Mouse (Mus musculus) stomach, postnatal 0 days (tissue): ENCODE data around the gene Mei4. TPM values are rescaled to one million over a fixed set of nuclear protein-coding genes. Genes with fewer than 3 reads are reported as not detected.

Source experiments
- ATAC-seq: fragments of 200-750 bp; cut with Nextera tagmentation; 2 replicates; pipeline ENCODE4 v1.8.0; 2017; ENCODE audit not compliant: low FRiP score, low TSS enrichment
- DNase-seq: peaks from one replicate; pipeline ENCODE4 v3.0.0-alpha.2; 2016; ENCODE audit warnings: low spot score
- H3K27ac ChIP-seq: fragments of 300-500 bp; sonication (generic); replicated peaks from 2 replicates; pipeline ENCODE4 v1.5.1; 2014; ENCODE audit warnings: mild to moderate bottlenecking, control low read depth
- H3K27me3 ChIP-seq: fragments of 300-500 bp; sonication (generic); 2 replicates; pipeline ENCODE4 v1.6.1; 2014; ENCODE audit warnings: low read length; ENCODE audit not compliant: control insufficient read depth, insufficient read depth
- H3K36me3 ChIP-seq: fragments of 300-500 bp; sonication (generic); 2 replicates; pipeline ENCODE4 v1.6.1; 2014; ENCODE audit warnings: low read length, mixed read lengths; ENCODE audit not compliant: control insufficient read depth, insufficient read depth
- H3K4me1 ChIP-seq: fragments of 300-500 bp; sonication (generic); replicated peaks from 2 replicates; pipeline ENCODE4 v1.6.1; 2014; ENCODE audit warnings: antibody characterized with exemption; ENCODE audit not compliant: control insufficient read depth, insufficient read depth
- H3K4me2 ChIP-seq: fragments of 300-500 bp; sonication (generic); replicated peaks from 2 replicates; pipeline ENCODE4 v1.6.1; 2014; ENCODE audit warnings: low read depth, mild to moderate bottlenecking, control low read depth, moderate library complexity
- H3K4me3 ChIP-seq: fragments of 300-500 bp; sonication (generic); 2 replicates; pipeline ENCODE4 v1.5.1; 2014; ENCODE audit warnings: low read depth, low read length, control low read depth
- H3K9ac ChIP-seq: fragments of 300-500 bp; sonication (generic); 2 replicates; pipeline ENCODE4 v1.6.1; 2014; ENCODE audit warnings: mild to moderate bottlenecking, low read length, control low read depth, mixed read lengths
- H3K9me3 ChIP-seq: fragments of 300-500 bp; sonication (generic); 2 replicates; pipeline ENCODE4 v1.6.1; 2016; ENCODE audit warnings: low read length; ENCODE audit not compliant: control insufficient read depth
- CTCF ChIP-seq: IDR thresholded peaks from 2 replicates; pipeline ENCODE4 v1.5.1; 2016; ENCODE audit warnings: antibody characterized with exemption, low read depth, mild to moderate bottlenecking, moderate library complexity
- EP300 ChIP-seq: optimal IDR thresholded peaks from 2 replicates; pipeline ENCODE3; 2016; ENCODE audit warnings: antibody characterized with exemption
- WGBS: fragments of 180-500 bp; shearing (Covaris S2); extraction: QIAGEN DNeasy Blood & Tissue Kit; methylation state at CpG from one replicate; pipeline ENCODE4 v1.1.7; 2014; 5-methylcytosine and 5-hydroxymethylcytosine counted together
- polyA plus RNA-seq: library from polyadenylated mRNA; unstranded; fragments of >200 nt; fragmentation: Nextera tagmentation; extraction: Ambion mirVana; gene quantifications from 2 replicates; pipeline ENCODE4 v1.2.1, GENCODE M21; 2015

Gene Mei4
- polyA plus RNA-seq, 1 experiment from 2014 or later: 0.45 TPM

DNA sequence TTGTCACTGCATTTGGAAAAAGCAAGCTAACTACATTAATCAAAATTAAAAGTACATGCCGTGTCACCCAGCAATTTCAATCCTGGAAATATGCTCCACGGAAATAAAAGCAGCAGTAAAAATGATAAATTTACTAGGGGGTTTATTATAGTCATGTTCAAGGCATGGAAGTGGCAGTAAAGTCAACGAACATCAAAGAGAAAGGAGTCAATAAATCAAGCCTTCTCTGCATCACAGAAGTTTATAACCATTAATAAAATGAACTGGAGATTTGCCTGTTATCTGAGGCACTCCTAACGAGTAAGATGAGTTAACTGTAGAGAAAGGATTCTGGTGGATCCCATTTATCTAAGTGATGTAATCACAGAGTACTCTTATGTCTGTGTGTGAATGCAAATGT, 298.9 kb downstream of the Mei4 start:
- Histone ChIP-seq H3K9ac (no peak overlapping the region), H3K36me3 (no peaks in the 10 kb centered on the region), H3K4me2 (no peak overlapping the region), H3K27me3 (no peaks in the 10 kb centered on the region), H3K4me3 (no peak overlapping the region), H3K4me1 (no peaks in the 10 kb centered on the region), H3K9me3 (no peaks in the 10 kb centered on the region), H3K27ac (no peak overlapping the region)
- no peak for TF ChIP-seq CTCF
- no peak for TF ChIP-seq EP300
- WGBS: 30% methylated on average over 4 of the region's 4 CpGs
- DNase-seq: no peak
- ATAC-seq: no peak

DNA sequence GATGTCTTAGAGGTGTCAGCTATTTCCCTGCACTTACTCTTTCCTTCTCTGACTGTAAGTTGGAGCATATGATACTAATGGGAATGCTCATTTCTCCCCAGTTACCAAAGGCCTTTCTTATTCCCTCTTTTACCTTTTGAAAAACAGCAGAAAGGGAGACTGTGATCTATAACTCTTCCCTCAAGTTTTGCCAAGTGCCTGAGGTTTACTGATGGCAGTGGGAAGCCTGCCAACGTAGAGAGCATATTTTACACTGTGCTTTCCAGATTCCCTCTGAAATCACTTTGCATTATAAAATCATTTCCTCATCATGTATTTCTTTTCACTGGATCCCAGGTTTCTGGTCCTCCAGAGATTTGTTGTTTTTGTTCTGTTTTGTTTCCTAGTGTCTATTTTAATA, 354.5 kb downstream of the Mei4 start:
- Histone ChIP-seq H3K4me2 (no peak overlapping the region), H3K36me3 (no peaks in the 10 kb centered on the region), H3K4me1 (no peaks in the 10 kb centered on the region), H3K27me3 (no peaks in the 10 kb centered on the region), H3K9ac (no peak overlapping the region), H3K4me3 (no peak overlapping the region), H3K27ac (no peak overlapping the region), H3K9me3 (no peaks in the 10 kb centered on the region)
- no peak for ATAC-seq
- no peak for TF ChIP-seq CTCF
- TF ChIP-seq EP300: no peak
- whole genome bisulfite sequencing: 28% methylated on average over 1 of the region's 1 CpGs
- no peak for DNase-seq

DNA sequence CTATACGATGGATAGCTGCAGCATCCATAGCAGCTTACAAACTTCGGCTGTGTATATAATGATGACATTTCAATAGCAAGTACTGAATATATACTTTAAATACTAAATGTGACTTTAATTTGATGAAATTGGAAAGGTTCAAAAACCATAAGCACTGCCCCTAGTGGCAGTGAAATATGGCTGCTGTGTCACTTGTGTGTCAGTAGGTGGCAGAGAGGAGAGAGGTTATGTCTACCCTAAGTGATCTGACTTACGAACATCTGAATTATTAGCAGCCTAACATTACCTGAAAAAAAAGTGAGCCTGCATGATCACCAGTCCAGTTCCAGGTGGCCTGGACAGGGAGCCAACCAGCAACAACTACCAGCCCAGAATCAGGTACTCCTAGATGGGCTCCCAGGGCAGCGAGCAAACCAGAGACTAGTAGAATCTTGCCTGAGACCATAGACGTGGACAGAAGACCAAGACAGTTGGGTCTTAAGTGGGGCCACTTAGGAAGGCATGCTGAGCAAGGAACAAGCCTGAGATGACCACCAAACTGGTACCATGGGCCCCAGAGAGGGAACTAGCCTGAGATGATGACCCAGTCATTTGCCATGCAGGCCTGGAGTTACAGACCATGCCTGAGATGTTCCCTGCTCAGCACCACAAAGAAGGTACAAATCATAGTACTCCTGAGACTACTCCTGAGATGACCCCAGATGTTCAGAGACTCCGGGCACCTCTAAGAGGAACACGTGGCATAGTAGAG, 384.4 kb downstream of the Mei4 start:
- Histone ChIP-seq H3K4me3 (no peak overlapping the region), H3K9ac (no peak overlapping the region)

More for the DNA sequence above, 384.4 kb downstream of the Mei4 start:
- Histone ChIP-seq H3K36me3 (no peaks in the 10 kb centered on the region), H3K4me2 (no peak overlapping the region), H3K27ac (no peak overlapping the region), H3K4me1 (no peaks in the 10 kb centered on the region), H3K9me3 (no peaks in the 10 kb centered on the region), H3K27me3 (no peaks in the 10 kb centered on the region)
- TF ChIP-seq EP300 (no peak), CTCF (peak; percentile 86)
- no peak for DNase-seq
- ATAC-seq: no peak
- WGBS: 85% methylated on average over 7 of the region's 7 CpGs

Other genes with a start within 250 kb of the Mei4 start
- 0.45 and 0.58 TPM in 2 replicates for gene Htr1b, start 229.8 kb upstream of the Mei4 start, polyA plus RNA-seq